Mouse (Mus musculus): Measurements from ENCODE around the gene Exoc2. TPM values are rescaled to one million over a fixed set of nuclear protein-coding genes. Genes with fewer than 3 reads are reported as not detected.

Exoc2 gene
- polyA plus RNA-seq, 1 experiment from 2014 or later: 44.1 TPM

DNA sequence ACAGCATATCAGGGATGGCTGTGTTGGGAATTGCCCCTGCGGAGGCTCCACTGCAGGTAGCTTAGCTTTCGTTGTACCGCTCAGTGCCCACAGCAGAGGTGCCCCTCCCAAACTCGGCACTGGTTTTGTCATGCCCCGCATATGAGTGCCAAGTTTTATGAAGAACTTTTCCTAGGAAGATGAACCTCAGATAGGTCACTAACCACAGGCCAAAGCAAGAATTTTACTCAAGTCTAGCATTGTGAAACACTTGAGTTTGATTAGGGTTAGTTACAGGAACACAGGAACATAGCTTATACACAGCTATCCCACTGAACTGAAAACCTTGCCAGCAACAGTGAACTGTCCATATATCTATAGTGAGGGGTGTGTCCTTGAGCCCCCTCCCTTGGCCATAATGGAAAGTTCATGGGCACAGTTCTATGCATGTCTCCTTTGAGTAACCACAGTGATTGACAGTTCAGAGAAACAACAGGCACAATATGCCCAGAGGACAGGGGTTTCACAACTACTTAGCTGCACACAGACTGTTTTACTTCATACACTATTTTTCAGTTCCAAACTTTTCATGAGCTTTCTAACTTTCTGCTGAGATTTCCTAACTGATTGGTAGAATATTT lies 171.4 kb downstream of the Exoc2 start:
- Histone ChIP-seq H3K9ac (no peak overlapping the region), H3K27me3 (no peaks in the 10 kb centered on the region), H3K4me2 (no peak overlapping the region), H3K27ac (replicated peaks) (no peak overlapping the region), H3K36me3 (no peaks in the 10 kb centered on the region), H3K4me3 (no peak overlapping the region), H3K4me1 (replicated peaks) (no peaks in the 10 kb centered on the region), H3K9me3 (no peaks in the 10 kb centered on the region)
- 95% methylated on average over 5 of the region's 5 CpGs for WGBS
- no peak for ATAC-seq (ENCODE audit: low read depth)

- WGBS: 75% methylated on average over 4 of the region's 4 CpGs
- Histone ChIP-seq H3K36me3 (no peaks in the 10 kb centered on the region), H3K27ac (replicated peaks) (no peak overlapping the region), H3K9ac (no peak overlapping the region), H3K4me2 (no peak overlapping the region), H3K4me3 (no peak overlapping the region), H3K4me1 (replicated peaks) (no peaks in the 10 kb centered on the region), H3K27me3 (no peaks in the 10 kb centered on the region), H3K9me3 (no peaks in the 10 kb centered on the region)
- ATAC-seq (ENCODE audit: low read depth): no peak
These were observed 172.0 kb downstream of the Exoc2 start for GRCm38 (mm10) chr13:30801886-30802285.

DNA sequence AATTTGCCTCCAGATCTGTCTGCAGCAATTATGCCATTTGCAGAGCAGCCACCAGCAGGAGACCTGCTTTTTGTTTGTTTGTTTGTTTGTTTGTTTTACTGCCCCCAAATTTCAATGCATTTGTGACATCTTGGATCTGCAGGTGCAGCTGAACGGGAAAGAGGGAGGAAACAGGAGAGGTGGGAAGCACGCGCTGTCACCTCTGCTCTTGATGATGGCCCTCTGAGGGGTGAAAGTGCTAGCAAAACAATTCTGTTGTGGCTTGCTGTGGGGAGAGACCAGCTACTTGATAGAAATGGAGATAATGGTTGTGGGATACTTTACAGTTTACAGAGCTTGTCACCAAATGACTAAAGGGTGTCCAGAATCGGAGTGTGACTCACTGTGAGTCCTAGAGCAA lies 177.9 kb downstream of the Exoc2 start:
- WGBS: 83% methylated on average over 4 of the region's 4 CpGs
- no peaks in the 10 kb centered on the region for H3K4me1 ChIP-seq (replicated peaks)
- no peak overlapping the region for H3K4me3 ChIP-seq
- H3K9me3 ChIP-seq: no peaks in the 10 kb centered on the region
- H3K9ac ChIP-seq: no peak overlapping the region
- no peak overlapping the region for H3K4me2 ChIP-seq
- H3K27me3 ChIP-seq: no peaks in the 10 kb centered on the region
- no peak for ATAC-seq (ENCODE audit: low read depth)
- H3K27ac ChIP-seq (replicated peaks): no peak overlapping the region
- H3K36me3 ChIP-seq: no peaks in the 10 kb centered on the region

GRCm38 (mm10) chr13:30793616-30794015 lies 180.3 kb downstream of the Exoc2 start:
- 90% methylated on average over 5 of the region's 5 CpGs for WGBS
- no peak for ATAC-seq (ENCODE audit: low read depth)
- Histone ChIP-seq H3K4me2 (no peak overlapping the region), H3K9ac (no peak overlapping the region), H3K27ac (replicated peaks) (no peak overlapping the region), H3K36me3 (no peaks in the 10 kb centered on the region), H3K4me1 (replicated peaks) (no peaks in the 10 kb centered on the region), H3K27me3 (no peaks in the 10 kb centered on the region), H3K4me3 (no peak overlapping the region), H3K9me3 (no peaks in the 10 kb centered on the region)

DNA sequence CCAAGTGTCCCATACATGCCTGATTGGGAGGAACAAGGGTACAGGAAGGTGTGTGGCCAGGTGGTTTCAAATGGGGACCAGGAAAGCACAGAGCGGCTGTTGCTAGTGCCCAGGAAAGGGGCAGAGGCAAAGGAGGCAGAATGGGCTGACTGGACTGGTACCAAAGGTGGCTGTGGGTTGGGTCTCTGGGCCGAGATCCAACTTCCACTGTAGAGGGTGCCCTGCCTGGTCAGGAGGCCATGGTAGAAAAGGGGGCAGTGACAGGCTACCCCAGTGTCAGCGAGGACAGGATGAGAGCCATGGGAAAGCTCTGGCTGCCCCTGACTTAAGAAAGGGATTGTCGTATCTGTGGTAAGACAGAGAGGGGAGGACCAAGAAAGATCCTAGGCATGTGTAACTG lies 180.7 kb downstream of the Exoc2 start:
- Histone ChIP-seq H3K27ac (replicated peaks) (no peak overlapping the region), H3K4me3 (no peak overlapping the region), H3K27me3 (no peaks in the 10 kb centered on the region), H3K36me3 (no peaks in the 10 kb centered on the region), H3K4me2 (no peak overlapping the region), H3K4me1 (replicated peaks) (no peaks in the 10 kb centered on the region), H3K9ac (no peak overlapping the region), H3K9me3 (no peaks in the 10 kb centered on the region)
- ATAC-seq (ENCODE audit: low read depth): no peak
- 93% methylated on average over 4 of the region's 4 CpGs for WGBS

DNA sequence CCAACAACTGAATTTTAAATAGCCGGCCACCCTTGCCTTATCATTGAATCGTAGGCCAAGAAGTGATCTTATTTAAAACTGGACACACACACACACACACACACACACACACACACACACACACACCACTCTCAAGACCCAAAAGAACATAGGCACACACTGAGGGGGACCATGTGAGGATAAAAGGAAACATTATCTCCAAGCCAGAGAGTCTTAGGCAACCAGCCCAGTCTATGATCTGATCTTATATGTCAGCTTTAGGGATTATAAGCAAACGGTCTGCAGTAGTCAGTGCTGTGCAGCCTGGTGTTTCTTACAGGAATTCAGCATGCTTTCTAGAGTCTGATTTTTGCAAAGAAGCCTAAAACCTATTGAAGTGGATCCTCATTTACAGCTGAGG lies 181.2 kb downstream of the Exoc2 start:
- no peak overlapping the region for H3K27ac ChIP-seq (replicated peaks)
- H3K4me3 ChIP-seq: no peak overlapping the region
- WGBS: 94% methylated on average over 3 of the region's 3 CpGs

DNA sequence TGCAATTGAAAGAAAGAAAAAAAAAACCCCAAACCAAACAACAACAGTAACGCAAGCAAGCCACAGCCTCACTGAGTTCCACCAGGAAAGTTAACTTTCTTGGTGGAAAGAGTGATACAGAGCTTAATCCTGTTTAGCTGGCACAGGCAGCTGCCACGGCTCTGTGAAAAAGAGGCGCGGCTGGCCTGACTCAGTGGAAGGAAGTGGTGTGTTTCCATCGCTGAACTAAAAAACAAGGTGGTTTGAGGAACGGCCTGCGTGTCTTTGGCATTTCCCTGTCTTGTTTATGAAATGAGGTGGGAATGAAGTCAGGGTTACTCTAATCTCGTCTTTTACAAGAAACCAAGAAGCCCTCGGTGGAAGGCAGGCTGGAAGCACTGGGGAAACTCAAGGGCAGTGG lies 181.6 kb downstream of the Exoc2 start:
- no peak for ATAC-seq (ENCODE audit: low read depth)
- 88% methylated on average over 9 of the region's 9 CpGs for WGBS
- no peaks in the 10 kb centered on the region for H3K4me1 ChIP-seq (replicated peaks)

More for the DNA sequence above, 181.2 kb downstream of the Exoc2 start:
- Histone ChIP-seq H3K9me3 (no peaks in the 10 kb centered on the region), H3K4me2 (no peak overlapping the region), H3K27me3 (no peaks in the 10 kb centered on the region), H3K4me1 (replicated peaks) (no peaks in the 10 kb centered on the region), H3K9ac (no peak overlapping the region), H3K36me3 (no peaks in the 10 kb centered on the region)
- ATAC-seq (ENCODE audit: low read depth): no peak

DNA sequence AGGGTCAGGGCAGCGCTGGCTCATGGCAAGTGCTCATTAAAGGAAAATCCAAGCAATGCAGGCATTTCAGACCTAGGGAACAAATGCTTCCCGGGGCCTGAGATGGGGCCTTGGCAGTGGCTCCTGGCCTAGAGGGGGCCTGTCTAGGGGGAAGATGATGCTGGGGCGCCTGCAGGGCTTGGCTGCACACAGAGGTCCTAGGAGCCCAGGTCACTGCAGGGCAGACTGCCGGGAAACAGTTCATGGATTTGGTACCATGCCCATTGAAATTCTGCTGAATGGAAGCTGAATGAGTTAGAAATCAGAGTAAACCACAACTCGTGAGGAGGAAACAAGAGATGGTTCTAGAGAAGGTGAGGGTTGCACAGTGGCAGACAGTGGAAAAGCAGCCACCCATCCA lies 183.9 kb downstream of the Exoc2 start:
- no peaks in the 10 kb centered on the region for H3K4me1 ChIP-seq (replicated peaks)
- no peaks in the 10 kb centered on the region for H3K9me3 ChIP-seq
- H3K27ac ChIP-seq (replicated peaks): no peak overlapping the region
- H3K9ac ChIP-seq: no peak overlapping the region
- H3K36me3 ChIP-seq: no peaks in the 10 kb centered on the region
- H3K4me2 ChIP-seq: no peak overlapping the region
- WGBS: 71% methylated on average over 5 of the region's 5 CpGs
- no peak overlapping the region for H3K4me3 ChIP-seq
- ATAC-seq (ENCODE audit: low read depth): no peak
- no peaks in the 10 kb centered on the region for H3K27me3 ChIP-seq

More for the DNA sequence above, 181.6 kb downstream of the Exoc2 start:
- no peaks in the 10 kb centered on the region for H3K9me3 ChIP-seq
- H3K36me3 ChIP-seq: no peaks in the 10 kb centered on the region
- H3K9ac ChIP-seq: no peak overlapping the region
- no peak overlapping the region for H3K4me2 ChIP-seq
- no peak overlapping the region for H3K27ac ChIP-seq (replicated peaks)
- no peak overlapping the region for H3K4me3 ChIP-seq
- H3K27me3 ChIP-seq: no peaks in the 10 kb centered on the region

DNA sequence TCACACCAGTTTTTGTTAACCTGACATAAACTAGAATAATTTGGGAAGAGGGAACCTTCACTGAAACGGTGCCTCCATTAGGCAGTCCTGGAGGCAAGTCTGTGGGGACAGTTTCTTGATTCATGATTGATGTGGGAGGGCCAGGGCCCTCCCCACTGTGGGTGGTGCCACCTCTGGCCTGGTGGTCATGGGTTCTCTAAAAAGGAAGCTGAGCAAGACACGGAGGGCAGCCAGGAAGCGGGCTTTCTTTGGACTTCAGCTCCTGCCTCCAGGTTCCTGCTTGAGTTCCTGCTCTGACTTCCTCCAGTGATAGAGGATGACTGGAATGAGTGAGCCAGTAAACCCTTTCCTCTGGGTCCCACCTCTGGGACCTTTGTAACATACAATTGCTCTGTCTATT lies 185.5 kb downstream of the Exoc2 start:
- Histone ChIP-seq H3K4me1 (replicated peaks) (no peaks in the 10 kb centered on the region), H3K27me3 (no peaks in the 10 kb centered on the region), H3K4me3 (no peak overlapping the region), H3K9me3 (no peaks in the 10 kb centered on the region), H3K27ac (replicated peaks) (no peak overlapping the region), H3K36me3 (no peaks in the 10 kb centered on the region), H3K9ac (no peak overlapping the region), H3K4me2 (no peak overlapping the region)
- WGBS: 82% methylated on average over 3 of the region's 3 CpGs
- no peak for ATAC-seq (ENCODE audit: low read depth)

GRCm38 (mm10) chr13:30787960-30788359 lies 185.9 kb downstream of the Exoc2 start:
- no peak overlapping the region for H3K27ac ChIP-seq (replicated peaks)
- H3K36me3 ChIP-seq: no peaks in the 10 kb centered on the region
- no peaks in the 10 kb centered on the region for H3K27me3 ChIP-seq
- no peak overlapping the region for H3K4me3 ChIP-seq
- H3K9me3 ChIP-seq: no peaks in the 10 kb centered on the region
- no peak overlapping the region for H3K9ac ChIP-seq
- no peak overlapping the region for H3K4me2 ChIP-seq
- 87% methylated on average over 4 of the region's 4 CpGs for WGBS
- H3K4me1 ChIP-seq (replicated peaks): no peaks in the 10 kb centered on the region
- ATAC-seq (ENCODE audit: low read depth): no peak

GRCm38 (mm10) chr13:30787556-30787955 lies 186.3 kb downstream of the Exoc2 start:
- 81% methylated on average over 2 of the region's 2 CpGs for WGBS
- Histone ChIP-seq H3K4me3 (no peak overlapping the region), H3K4me1 (replicated peaks) (0 out of 2 replicates have a peak, but pooled peaks cover under 1% of the 10 kb centered on the region), H3K9ac (no peak overlapping the region), H3K27ac (replicated peaks) (no peak overlapping the region), H3K27me3 (no peaks in the 10 kb centered on the region), H3K4me2 (no peak overlapping the region), H3K36me3 (no peaks in the 10 kb centered on the region), H3K9me3 (no peaks in the 10 kb centered on the region)
- no peak for ATAC-seq (ENCODE audit: low read depth)

GRCm38 (mm10) chr13:30787036-30787320 lies 186.9 kb downstream of the Exoc2 start:
- WGBS: 63% methylated on average over 2 of the region's 2 CpGs
- no peak overlapping the region for H3K27ac ChIP-seq (replicated peaks)
- no peaks in the 10 kb centered on the region for H3K36me3 ChIP-seq
- 0 out of 2 replicates have a peak, but pooled peaks cover 3% of the 10 kb centered on the region for H3K4me1 ChIP-seq (replicated peaks)
- no peaks in the 10 kb centered on the region for H3K9me3 ChIP-seq
- no peaks in the 10 kb centered on the region for H3K27me3 ChIP-seq
- no peak for ATAC-seq (ENCODE audit: low read depth)
- H3K9ac ChIP-seq: no peak overlapping the region
- H3K4me3 ChIP-seq: no peak overlapping the region
- no peak overlapping the region for H3K4me2 ChIP-seq

DNA sequence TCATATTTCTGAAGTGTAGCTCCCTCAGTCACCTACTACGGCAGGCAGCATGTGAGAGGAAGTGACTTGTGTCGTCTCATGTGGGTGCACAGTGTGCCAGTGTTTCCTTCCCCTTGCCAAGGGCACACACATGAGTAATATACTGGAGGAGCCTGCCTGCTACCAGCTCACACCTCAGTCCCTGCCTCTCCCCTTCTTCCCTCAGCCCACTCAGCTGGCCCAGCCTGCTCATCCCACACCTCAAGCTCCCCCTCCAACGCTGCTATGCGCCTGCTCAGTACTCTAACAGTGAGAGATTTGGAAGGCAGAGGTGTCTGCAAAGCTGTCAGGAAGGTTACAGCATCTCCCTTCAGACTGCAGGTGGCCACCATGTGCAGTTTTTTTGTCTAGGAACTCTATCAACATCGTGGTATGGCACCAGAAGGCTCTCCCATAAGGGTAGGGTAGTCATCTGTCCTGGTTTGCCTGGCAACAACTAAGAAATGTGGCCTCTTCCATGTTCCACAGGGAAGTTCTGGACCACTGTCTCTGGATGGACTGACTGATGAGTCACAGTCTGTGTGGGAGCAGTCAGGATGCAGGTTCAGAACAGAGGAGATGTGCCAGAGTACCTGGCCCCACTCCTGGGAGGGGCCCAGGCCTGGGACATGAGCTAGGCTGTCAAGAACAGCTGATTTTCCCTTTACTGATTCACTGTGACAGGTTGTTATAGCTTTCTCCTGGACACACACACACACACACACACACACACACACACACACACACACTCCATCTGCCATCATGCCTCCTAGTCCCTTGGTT lies 187.5 kb downstream of the Exoc2 start:
- no peak overlapping the region for H3K4me3 ChIP-seq
- H3K4me1 ChIP-seq (replicated peaks): 0 out of 2 replicates have a peak, but pooled peaks cover 3% of the 10 kb centered on the region
- 88% methylated on average over 5 of the region's 5 CpGs for WGBS
- H3K27me3 ChIP-seq: no peaks in the 10 kb centered on the region
- no peak for ATAC-seq (ENCODE audit: low read depth)
- no peaks in the 10 kb centered on the region for H3K9me3 ChIP-seq
- no peak overlapping the region for H3K4me2 ChIP-seq
- H3K9ac ChIP-seq: no peak overlapping the region
- H3K27ac ChIP-seq (replicated peaks): no peak overlapping the region
- H3K36me3 ChIP-seq: no peaks in the 10 kb centered on the region

Data from neural tube, embryonic 13.5 days (tissue).